Mouse (Mus musculus) hindbrain, embryonic 13.5 days (tissue): Measurements from ENCODE around the gene Gm5916. TPM values are rescaled to one million over a fixed set of nuclear protein-coding genes. Genes with fewer than 3 reads are reported as not detected.

ENCODE experiments used
- ATAC-seq: fragments of 200-750 bp; cut with Nextera tagmentation; 2 replicates; pipeline ENCODE4 v1.8.0; 2017; ENCODE audit warnings: moderate TSS enrichment; ENCODE audit not compliant: low FRiP score
- H3K27ac ChIP-seq: fragments of 300-500 bp; sonication (generic); 2 replicates; pipeline ENCODE4 v1.5.1; 2015; ENCODE audit warnings: inconsistent platforms, mild to moderate bottlenecking, moderate library complexity
- H3K27me3 ChIP-seq: fragments of 300-500 bp; sonication (generic); 2 replicates; pipeline ENCODE4 v1.6.1; 2015; ENCODE audit warnings: mild to moderate bottlenecking, inconsistent platforms
- H3K36me3 ChIP-seq: fragments of 300-500 bp; sonication (generic); 2 replicates; pipeline ENCODE4 v1.6.1; 2015; ENCODE audit warnings: mild to moderate bottlenecking, inconsistent platforms
- H3K4me1 ChIP-seq: fragments of 300-500 bp; sonication (generic); replicated peaks from 2 replicates; pipeline ENCODE4 v1.6.1; 2015; ENCODE audit warnings: inconsistent platforms
- H3K4me2 ChIP-seq: fragments of 300-500 bp; sonication (generic); 2 replicates; pipeline ENCODE4 v1.6.1; 2015; ENCODE audit warnings: inconsistent platforms, mild to moderate bottlenecking, moderate library complexity
- H3K4me3 ChIP-seq: fragments of 300-500 bp; sonication (generic); 2 replicates; pipeline ENCODE4 v1.5.1; 2015; ENCODE audit warnings: mild to moderate bottlenecking, inconsistent platforms
- H3K9ac ChIP-seq: fragments of 300-500 bp; sonication (generic); 2 replicates; pipeline ENCODE4 v1.6.1; 2015; ENCODE audit warnings: mild to moderate bottlenecking, inconsistent platforms
- H3K9me3 ChIP-seq: fragments of 300-500 bp; sonication (generic); 2 replicates; pipeline ENCODE4 v1.6.1; 2016; ENCODE audit warnings: inconsistent platforms
- WGBS: fragments of 180-500 bp; shearing (Covaris S2); methylation state at CpG from one replicate; pipeline ENCODE4 v1.1.7; 2015; 5-methylcytosine and 5-hydroxymethylcytosine counted together
- polyA plus RNA-seq: library from polyadenylated mRNA; unstranded; fragments of >200 nt; fragmentation: Nextera tagmentation; extraction: Ambion mirVana; gene quantifications from 2 replicates; pipeline ENCODE4 v1.2.1, GENCODE M21; 2015

Gene Gm5916
- polyA plus RNA-seq = not detected in 2 replicates

GRCm38 (mm10) chr9:36128679-36129078 is at the start of gene Gm5916:
Gm5916 (minus strand) TSS chr9:36128779.
- H3K27me3 ChIP-seq = no peaks in the 10 kb centered on the region
- H3K36me3 ChIP-seq = no peaks in the 10 kb centered on the region
- H3K4me3 ChIP-seq = no peak within 1 kb of the TSS
- H3K4me1 ChIP-seq = no peaks in the 10 kb centered on the region
- H3K9me3 ChIP-seq = peaks cover 16% of the 10 kb centered on the region; the same call in 1 of the 2 replicates
- H3K9ac ChIP-seq = no peak within 1 kb of the TSS
- H3K27ac ChIP-seq = no peak within 1 kb of the TSS
- 90% methylated on average over 1 of the region's 1 CpGs for WGBS
- H3K4me2 ChIP-seq = no peak within 1 kb of the TSS
- no peak for ATAC-seq

Other genes starting within 250 kb of the Gm5916 start
- gene 9230113P08Rik, start 220.4 kb downstream of the Gm5916 start, polyA plus RNA-seq = not detected in 2 replicates